Mouse (Mus musculus) embryonic facial prominence, embryonic 10.5 days (tissue): ENCODE data around the gene Apol7b. TPM values are rescaled to one million over a fixed set of nuclear protein-coding genes. Genes with fewer than 3 reads are reported as not detected.
"Not testable (repeated sequence)": the region's sequence is repeated elsewhere in the genome, so short reads cannot be mapped to it uniquely, and the experiment has no call there.

Experiments
- DNase-seq: peaks from one replicate; pipeline ENCODE4 v3.0.0-alpha.2; 2017; ENCODE audit warnings: low spot score
- H3K27ac ChIP-seq: fragments of 300-500 bp; sonication (generic); replicated peaks from 2 replicates; pipeline ENCODE4 v1.5.1; 2016; ENCODE audit warnings: mild to moderate bottlenecking
- H3K27me3 ChIP-seq: fragments of 300-500 bp; sonication (generic); replicated peaks from 2 replicates; pipeline ENCODE4 v1.6.1; 2016; ENCODE audit warnings: low read depth, mild to moderate bottlenecking; ENCODE audit not compliant: poor library complexity, severe bottlenecking
- H3K36me3 ChIP-seq: fragments of 300-500 bp; sonication (generic); replicated peaks from 2 replicates; pipeline ENCODE4 v1.6.1; 2016; ENCODE audit warnings: mild to moderate bottlenecking, moderate library complexity
- H3K4me1 ChIP-seq: fragments of 300-500 bp; sonication (generic); 2 replicates; pipeline ENCODE4 v1.6.1; 2016
- H3K4me3 ChIP-seq: fragments of 300-500 bp; sonication (generic); 2 replicates; pipeline ENCODE4 v1.5.1; 2016; ENCODE audit warnings: mild to moderate bottlenecking, moderate library complexity
- H3K9me3 ChIP-seq: fragments of 300-500 bp; sonication (generic); 2 replicates; pipeline ENCODE4 v1.6.1; 2016; ENCODE audit warnings: mild to moderate bottlenecking
- WGBS: fragments of 180-500 bp; shearing (Covaris S2); methylation state at CpG from one replicate; pipeline ENCODE4 v1.1.7; 2016; 5-methylcytosine and 5-hydroxymethylcytosine counted together
- polyA plus RNA-seq: library from polyadenylated mRNA; unstranded; fragments of >200 nt; fragmentation: Nextera tagmentation; extraction: Ambion mirVana; gene quantifications from 2 replicates; pipeline ENCODE4 v1.2.1, GENCODE M21; 2016

Apol7b gene
- not detected in 2 replicates for polyA plus RNA-seq

GRCm38 (mm10) chr15:77447392-77447791, at the start of gene Apol7b:
Gene Apol7b (minus strand): TSS chr15:77447492.
- WGBS = 81% methylated on average over 2 of the region's 2 CpGs
- not testable (repeated sequence) for H3K4me3 ChIP-seq, H3K27me3 ChIP-seq, H3K27ac ChIP-seq, H3K36me3 ChIP-seq, DNase-seq, H3K9me3 ChIP-seq, H3K4me1 ChIP-seq

GRCm38 (mm10) chr15:77494694-77495093, 47.4 kb upstream of the Apol7b start:
- not testable (repeated sequence) for H3K4me3 ChIP-seq, DNase-seq, H3K4me1 ChIP-seq, H3K27ac ChIP-seq, H3K36me3 ChIP-seq, H3K9me3 ChIP-seq, H3K27me3 ChIP-seq
- WGBS = 74% methylated on average over 1 of the region's 1 CpGs

GRCm38 (mm10) chr15:77493181-77493580, 45.9 kb upstream of the Apol7b start:
- not testable (repeated sequence) for H3K9me3 ChIP-seq, H3K36me3 ChIP-seq, DNase-seq, H3K4me3 ChIP-seq, H3K4me1 ChIP-seq, H3K27ac ChIP-seq, H3K27me3 ChIP-seq
- no CpG with 5 or more reads among the region's 1 CpGs for WGBS

- H3K9me3 ChIP-seq = no peaks in the 10 kb centered on the region
- no peak overlapping the region for H3K4me3 ChIP-seq
- no peak for DNase-seq
- 79% methylated on average over 4 of the region's 4 CpGs for WGBS
- H3K36me3 ChIP-seq = no peaks in the 10 kb centered on the region
- no peaks in the 10 kb centered on the region for H3K27me3 ChIP-seq
- H3K27ac ChIP-seq = no peak overlapping the region
- no peaks in the 10 kb centered on the region for H3K4me1 ChIP-seq
Observed at GRCm38 (mm10) chr15:77482140-77482794, 35.0 kb upstream of the Apol7b start.

GRCm38 (mm10) chr15:77476693-77477092, 29.4 kb upstream of the Apol7b start, which contains the start of gene Apol10a:
Gene Apol10a (plus strand): TSS chr15:77477047.
- H3K4me1 ChIP-seq, DNase-seq, H3K27me3 ChIP-seq, H3K9me3 ChIP-seq, H3K36me3 ChIP-seq, H3K27ac ChIP-seq, H3K4me3 ChIP-seq: not testable (repeated sequence)
- WGBS = 83% methylated on average over 2 of the region's 2 CpGs

GRCm38 (mm10) chr15:77474699-77475390, 27.6 kb upstream of the Apol7b start:
- H3K27me3 ChIP-seq, H3K4me3 ChIP-seq, H3K36me3 ChIP-seq, H3K4me1 ChIP-seq, DNase-seq, H3K9me3 ChIP-seq, H3K27ac ChIP-seq: not testable (repeated sequence)
- WGBS = 90% methylated on average over 7 of the region's 7 CpGs

- WGBS = 54% methylated on average over 10 of the region's 10 CpGs
- peak; percentile 15 for DNase-seq
Observed at GRCm38 (mm10) chr15:77449927-77450326, 2.6 kb upstream of the Apol7b start.

GRCm38 (mm10) chr15:77445668-77446067, 1.6 kb downstream of the Apol7b start:
- 79% methylated on average over 1 of the region's 1 CpGs for WGBS

More at GRCm38 (mm10) chr15:77449927-77450326, 2.6 kb upstream of the Apol7b start:
- not testable (repeated sequence) for H3K9me3 ChIP-seq, H3K27me3 ChIP-seq, H3K4me1 ChIP-seq, H3K4me3 ChIP-seq, H3K36me3 ChIP-seq, H3K27ac ChIP-seq

GRCm38 (mm10) chr15:77444746-77445145, 2.5 kb downstream of the Apol7b start:
- WGBS = 84% methylated on average over 8 of the region's 8 CpGs
- not testable (repeated sequence) for H3K4me1 ChIP-seq, H3K27me3 ChIP-seq, H3K36me3 ChIP-seq, DNase-seq, H3K4me3 ChIP-seq, H3K9me3 ChIP-seq, H3K27ac ChIP-seq

More at GRCm38 (mm10) chr15:77445668-77446067, 1.6 kb downstream of the Apol7b start:
- H3K9me3 ChIP-seq, H3K27me3 ChIP-seq, DNase-seq, H3K4me1 ChIP-seq, H3K36me3 ChIP-seq, H3K4me3 ChIP-seq, H3K27ac ChIP-seq: not testable (repeated sequence)

GRCm38 (mm10) chr15:77428690-77429448, 18.4 kb downstream of the Apol7b start:
- not testable (repeated sequence) for H3K9me3 ChIP-seq, H3K4me3 ChIP-seq
- WGBS = 82% methylated on average over 9 of the region's 10 CpGs

GRCm38 (mm10) chr15:77422925-77423324, 24.4 kb downstream of the Apol7b start:
- not testable (repeated sequence) for H3K4me3 ChIP-seq, H3K27ac ChIP-seq, H3K27me3 ChIP-seq, H3K4me1 ChIP-seq, H3K9me3 ChIP-seq, DNase-seq, H3K36me3 ChIP-seq
- WGBS = 81% methylated on average over 5 of the region's 7 CpGs

More at GRCm38 (mm10) chr15:77428690-77429448, 18.4 kb downstream of the Apol7b start:
- H3K36me3 ChIP-seq, H3K27ac ChIP-seq, H3K4me1 ChIP-seq, H3K27me3 ChIP-seq, DNase-seq: not testable (repeated sequence)

- not testable (repeated sequence) for DNase-seq, H3K4me3 ChIP-seq, H3K27me3 ChIP-seq, H3K36me3 ChIP-seq, H3K4me1 ChIP-seq, H3K27ac ChIP-seq, H3K9me3 ChIP-seq
- 67% methylated on average over 1 of the region's 3 CpGs for WGBS
Observed at GRCm38 (mm10) chr15:77419657-77420056, 27.6 kb downstream of the Apol7b start.
